Mouse (Mus musculus): ENCODE measurements around the gene Dscam. TPM values are rescaled to one million over a fixed set of nuclear protein-coding genes. Genes with fewer than 3 reads are reported as not detected.

Gene Dscam
- polyA plus RNA-seq, 1 experiment from 2014 or later: 0.63 TPM

DNA sequence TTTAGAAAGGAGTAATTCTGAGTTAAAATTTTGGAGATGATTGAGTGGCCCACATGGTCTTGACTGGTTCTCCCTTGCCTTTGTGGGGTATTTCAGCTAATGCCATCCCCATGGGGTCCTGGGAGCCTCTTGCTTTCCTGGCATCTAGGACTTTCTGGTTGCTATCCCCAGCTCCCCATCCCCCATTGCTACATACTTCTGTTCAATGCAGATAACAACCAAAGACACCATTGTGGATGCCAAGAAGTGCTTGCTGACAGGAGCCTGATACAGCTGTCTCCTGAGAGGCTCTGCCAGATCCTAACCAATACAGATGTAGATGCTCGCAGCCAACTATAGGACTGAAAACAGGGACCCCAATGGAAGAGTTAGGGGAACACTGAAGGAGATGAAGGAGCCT lies 429.2 kb downstream of the Dscam start:
- no peak for DNase-seq (ENCODE audit: low spot score)
- Histone ChIP-seq H3K4me2 (ENCODE audit: low read depth, low read length) (no peak overlapping the region), H3K36me3 (ENCODE audit: control insufficient read depth, insufficient read depth, low read length) (no peaks in the 10 kb centered on the region), H3K9me3 (ENCODE audit: control insufficient read depth, low read length) (no peaks in the 10 kb centered on the region), H3K4me3 (ENCODE audit: low read depth, low read length) (no peak overlapping the region), H3K9ac (ENCODE audit: low read depth, low read length) (no peak overlapping the region), H3K27me3 (replicated peaks; ENCODE audit: control insufficient read depth, insufficient read depth, low read length) (no peaks in the 10 kb centered on the region), H3K4me1 (ENCODE audit: control insufficient read depth, insufficient read depth, low read length) (no peaks in the 10 kb centered on the region), H3K27ac (replicated peaks; ENCODE audit: low read depth, low read length) (no peak overlapping the region)
- 91% methylated on average over 1 of the region's 1 CpGs for WGBS
- no peak for ATAC-seq (ENCODE audit: low read depth)

DNA sequence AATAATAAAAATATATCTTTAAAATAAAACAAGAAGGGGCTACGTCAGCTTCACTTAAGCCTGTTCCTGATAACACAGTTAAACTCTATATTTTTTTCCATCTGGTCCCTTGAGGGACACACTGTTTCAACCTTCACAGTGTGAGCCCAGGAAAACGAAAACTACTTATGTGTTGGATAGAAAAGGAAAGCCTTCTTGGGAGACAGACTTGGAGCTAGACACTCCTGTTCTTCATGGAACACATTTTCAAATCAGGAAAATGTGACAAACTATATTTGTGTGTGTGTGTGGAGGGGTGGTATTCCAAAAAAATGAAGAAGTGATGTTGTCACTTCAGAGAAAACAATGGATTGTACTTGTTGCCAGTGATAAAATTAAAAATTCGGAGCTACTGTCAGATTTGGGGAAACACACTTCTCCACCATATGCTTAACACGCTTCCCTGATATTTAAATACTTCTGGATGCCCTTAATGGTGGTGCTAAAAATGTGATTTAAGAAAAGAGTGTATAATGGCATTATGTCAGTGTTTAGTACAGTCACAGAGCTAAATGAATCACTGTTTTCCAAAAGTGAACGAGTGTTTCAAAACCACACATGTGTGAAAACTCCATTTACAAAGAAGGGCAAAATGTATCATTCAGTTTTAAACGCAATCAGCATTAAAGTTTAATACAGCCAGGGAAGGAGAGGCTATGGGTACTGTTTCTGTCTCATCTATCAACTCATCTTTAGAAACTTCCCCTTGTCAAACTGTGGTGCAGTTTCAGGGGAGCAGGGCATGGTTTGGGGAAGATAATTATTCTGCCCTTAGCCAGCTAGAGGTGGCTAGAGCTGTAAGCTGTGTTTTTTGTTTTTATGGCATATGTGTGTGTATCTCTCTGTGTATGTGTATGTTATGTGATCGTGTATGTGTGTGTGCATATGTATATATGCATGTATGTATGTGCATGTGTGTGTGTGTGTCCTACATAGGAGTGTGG lies 430.2 kb downstream of the Dscam start:
- no peaks in the 10 kb centered on the region for H3K27me3 ChIP-seq (replicated peaks; ENCODE audit: control insufficient read depth, insufficient read depth, low read length)
- H3K27ac ChIP-seq (replicated peaks; ENCODE audit: low read depth, low read length): no peak overlapping the region
- no peak overlapping the region for H3K4me2 ChIP-seq (ENCODE audit: low read depth, low read length)
- no peaks in the 10 kb centered on the region for H3K4me1 ChIP-seq (ENCODE audit: control insufficient read depth, insufficient read depth, low read length)
- no peak for DNase-seq (ENCODE audit: low spot score)
- no peak overlapping the region for H3K4me3 ChIP-seq (ENCODE audit: low read depth, low read length)
- no peak overlapping the region for H3K9ac ChIP-seq (ENCODE audit: low read depth, low read length)
- 75% methylated on average over 7 of the region's 7 CpGs for WGBS
- no peaks in the 10 kb centered on the region for H3K36me3 ChIP-seq (ENCODE audit: control insufficient read depth, insufficient read depth, low read length)
- H3K9me3 ChIP-seq (ENCODE audit: control insufficient read depth, low read length): no peaks in the 10 kb centered on the region
- no peak for ATAC-seq (ENCODE audit: low read depth)

DNA sequence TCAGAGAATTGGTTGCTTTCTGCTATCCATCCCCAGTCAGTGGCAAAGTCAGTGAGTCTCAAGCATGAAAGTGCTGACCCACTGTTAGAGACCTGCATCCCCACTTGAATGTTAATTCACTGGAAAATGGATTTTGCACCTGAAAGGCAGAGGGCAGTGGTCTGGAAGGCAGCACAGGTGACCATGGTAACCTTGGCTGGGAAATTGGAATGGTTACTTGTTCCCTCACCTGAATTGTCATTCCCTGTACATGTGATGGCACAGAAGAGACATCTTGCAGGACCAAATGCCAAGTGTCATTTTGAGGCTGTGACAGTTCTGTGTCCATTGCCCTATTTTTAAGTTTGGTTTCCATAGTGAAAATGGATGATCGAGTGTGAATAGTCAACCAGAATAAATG lies 434.1 kb downstream of the Dscam start:
- Histone ChIP-seq H3K9ac (ENCODE audit: low read depth, low read length) (no peak overlapping the region), H3K4me2 (ENCODE audit: low read depth, low read length) (no peak overlapping the region), H3K4me1 (ENCODE audit: control insufficient read depth, insufficient read depth, low read length) (no peaks in the 10 kb centered on the region), H3K27ac (replicated peaks; ENCODE audit: low read depth, low read length) (no peak overlapping the region), H3K4me3 (ENCODE audit: low read depth, low read length) (no peak overlapping the region), H3K27me3 (replicated peaks; ENCODE audit: control insufficient read depth, insufficient read depth, low read length) (no peaks in the 10 kb centered on the region), H3K9me3 (ENCODE audit: control insufficient read depth, low read length) (no peaks in the 10 kb centered on the region), H3K36me3 (ENCODE audit: control insufficient read depth, insufficient read depth, low read length) (no peaks in the 10 kb centered on the region)
- no peak for DNase-seq (ENCODE audit: low spot score)
- no peak for ATAC-seq (ENCODE audit: low read depth)
- 89% methylated on average over 1 of the region's 1 CpGs for WGBS

GRCm38 (mm10) chr16:96730881-96731280 lies 439.7 kb downstream of the Dscam start:
- Histone ChIP-seq H3K4me1 (ENCODE audit: control insufficient read depth, insufficient read depth, low read length) (no peaks in the 10 kb centered on the region), H3K27ac (replicated peaks; ENCODE audit: low read depth, low read length) (no peak overlapping the region), H3K9me3 (ENCODE audit: control insufficient read depth, low read length) (no peaks in the 10 kb centered on the region), H3K9ac (ENCODE audit: low read depth, low read length) (no peak overlapping the region), H3K4me2 (ENCODE audit: low read depth, low read length) (no peak overlapping the region), H3K27me3 (replicated peaks; ENCODE audit: control insufficient read depth, insufficient read depth, low read length) (no peaks in the 10 kb centered on the region), H3K4me3 (ENCODE audit: low read depth, low read length) (no peak overlapping the region), H3K36me3 (ENCODE audit: control insufficient read depth, insufficient read depth, low read length) (no peaks in the 10 kb centered on the region)
- 77% methylated on average over 3 of the region's 3 CpGs for WGBS
- DNase-seq (ENCODE audit: low spot score) (no peak), ATAC-seq (ENCODE audit: low read depth) (no peak)

- Histone ChIP-seq H3K4me2 (ENCODE audit: low read depth, low read length) (no peak overlapping the region), H3K9me3 (ENCODE audit: control insufficient read depth, low read length) (no peaks in the 10 kb centered on the region), H3K4me1 (ENCODE audit: control insufficient read depth, insufficient read depth, low read length) (no peaks in the 10 kb centered on the region), H3K27me3 (replicated peaks; ENCODE audit: control insufficient read depth, insufficient read depth, low read length) (no peaks in the 10 kb centered on the region), H3K27ac (replicated peaks; ENCODE audit: low read depth, low read length) (no peak overlapping the region), H3K9ac (ENCODE audit: low read depth, low read length) (no peak overlapping the region), H3K36me3 (ENCODE audit: control insufficient read depth, insufficient read depth, low read length) (no peaks in the 10 kb centered on the region), H3K4me3 (ENCODE audit: low read depth, low read length) (no peak overlapping the region)
- ATAC-seq (ENCODE audit: low read depth): 0 out of 2 replicates have a peak, but pooled peaks have one; percentile 15
- WGBS: 50% methylated on average over 13 of the region's 13 CpGs
- peak; percentile 43 for DNase-seq (ENCODE audit: low spot score)
Measured at GRCm38 (mm10) chr16:96727836-96728774, 442.4 kb downstream of the Dscam start.

- Histone ChIP-seq H3K27me3 (replicated peaks; ENCODE audit: control insufficient read depth, insufficient read depth, low read length) (no peaks in the 10 kb centered on the region), H3K4me2 (ENCODE audit: low read depth, low read length) (no peak overlapping the region), H3K9me3 (ENCODE audit: control insufficient read depth, low read length) (no peaks in the 10 kb centered on the region), H3K9ac (ENCODE audit: low read depth, low read length) (no peak overlapping the region), H3K4me3 (ENCODE audit: low read depth, low read length) (no peak overlapping the region), H3K4me1 (ENCODE audit: control insufficient read depth, insufficient read depth, low read length) (no peaks in the 10 kb centered on the region), H3K27ac (replicated peaks; ENCODE audit: low read depth, low read length) (no peak overlapping the region), H3K36me3 (ENCODE audit: control insufficient read depth, insufficient read depth, low read length) (no peaks in the 10 kb centered on the region)
- ATAC-seq (ENCODE audit: low read depth) (no peak), DNase-seq (ENCODE audit: low spot score) (no peak)
- WGBS: 83% methylated on average over 8 of the region's 8 CpGs
Measured at GRCm38 (mm10) chr16:96725071-96725724, 445.4 kb downstream of the Dscam start.

GRCm38 (mm10) chr16:96724591-96724990 lies 446.0 kb downstream of the Dscam start:
- WGBS: 59% methylated on average over 5 of the region's 5 CpGs
- Histone ChIP-seq H3K27ac (replicated peaks; ENCODE audit: low read depth, low read length) (no peak overlapping the region), H3K27me3 (replicated peaks; ENCODE audit: control insufficient read depth, insufficient read depth, low read length) (no peaks in the 10 kb centered on the region), H3K4me1 (ENCODE audit: control insufficient read depth, insufficient read depth, low read length) (no peaks in the 10 kb centered on the region), H3K9ac (ENCODE audit: low read depth, low read length) (no peak overlapping the region), H3K4me2 (ENCODE audit: low read depth, low read length) (no peak overlapping the region), H3K36me3 (ENCODE audit: control insufficient read depth, insufficient read depth, low read length) (no peaks in the 10 kb centered on the region), H3K4me3 (ENCODE audit: low read depth, low read length) (no peak overlapping the region), H3K9me3 (ENCODE audit: control insufficient read depth, low read length) (no peaks in the 10 kb centered on the region)
- DNase-seq (ENCODE audit: low spot score) (no peak), ATAC-seq (ENCODE audit: low read depth) (no peak)

DNA sequence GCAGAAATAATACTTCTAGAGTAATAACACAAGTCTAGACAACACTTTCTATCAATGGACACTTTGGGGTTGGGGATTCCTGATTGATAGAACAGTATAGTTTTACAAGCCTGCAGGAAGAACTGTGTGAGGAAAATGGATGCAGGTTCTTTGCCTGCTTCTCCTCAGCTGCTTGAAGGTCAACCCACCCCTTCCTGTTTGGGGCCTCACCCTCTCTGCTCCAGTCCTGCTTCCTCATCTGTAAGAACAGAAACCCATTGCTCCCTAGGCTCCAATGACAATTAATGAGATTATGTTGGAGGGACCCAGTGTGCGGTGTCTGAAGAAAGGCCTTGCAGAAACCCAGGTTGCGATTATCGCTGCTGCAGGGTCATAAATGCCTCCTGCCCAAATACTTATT lies 446.4 kb downstream of the Dscam start:
- WGBS: 82% methylated on average over 3 of the region's 3 CpGs

More for the DNA sequence above, 446.4 kb downstream of the Dscam start:
- H3K9ac ChIP-seq (ENCODE audit: low read depth, low read length): no peak overlapping the region
- no peak for DNase-seq (ENCODE audit: low spot score)
- no peak overlapping the region for H3K4me2 ChIP-seq (ENCODE audit: low read depth, low read length)
- no peak for ATAC-seq (ENCODE audit: low read depth)
- H3K4me3 ChIP-seq (ENCODE audit: low read depth, low read length): no peak overlapping the region
- H3K4me1 ChIP-seq (ENCODE audit: control insufficient read depth, insufficient read depth, low read length): no peaks in the 10 kb centered on the region
- no peaks in the 10 kb centered on the region for H3K36me3 ChIP-seq (ENCODE audit: control insufficient read depth, insufficient read depth, low read length)
- no peaks in the 10 kb centered on the region for H3K27me3 ChIP-seq (replicated peaks; ENCODE audit: control insufficient read depth, insufficient read depth, low read length)
- no peaks in the 10 kb centered on the region for H3K9me3 ChIP-seq (ENCODE audit: control insufficient read depth, low read length)
- no peak overlapping the region for H3K27ac ChIP-seq (replicated peaks; ENCODE audit: low read depth, low read length)

Data from embryonic facial prominence, embryonic 14.5 days (tissue).